Mouse (Mus musculus): Measurements from ENCODE around the gene Kif13a. TPM values are rescaled to one million over a fixed set of nuclear protein-coding genes. Genes with fewer than 3 reads are reported as not detected.

Kif13a gene
- total RNA-seq, 2 experiments from 2014 or later: 22.6 to 22.8 TPM

DNA sequence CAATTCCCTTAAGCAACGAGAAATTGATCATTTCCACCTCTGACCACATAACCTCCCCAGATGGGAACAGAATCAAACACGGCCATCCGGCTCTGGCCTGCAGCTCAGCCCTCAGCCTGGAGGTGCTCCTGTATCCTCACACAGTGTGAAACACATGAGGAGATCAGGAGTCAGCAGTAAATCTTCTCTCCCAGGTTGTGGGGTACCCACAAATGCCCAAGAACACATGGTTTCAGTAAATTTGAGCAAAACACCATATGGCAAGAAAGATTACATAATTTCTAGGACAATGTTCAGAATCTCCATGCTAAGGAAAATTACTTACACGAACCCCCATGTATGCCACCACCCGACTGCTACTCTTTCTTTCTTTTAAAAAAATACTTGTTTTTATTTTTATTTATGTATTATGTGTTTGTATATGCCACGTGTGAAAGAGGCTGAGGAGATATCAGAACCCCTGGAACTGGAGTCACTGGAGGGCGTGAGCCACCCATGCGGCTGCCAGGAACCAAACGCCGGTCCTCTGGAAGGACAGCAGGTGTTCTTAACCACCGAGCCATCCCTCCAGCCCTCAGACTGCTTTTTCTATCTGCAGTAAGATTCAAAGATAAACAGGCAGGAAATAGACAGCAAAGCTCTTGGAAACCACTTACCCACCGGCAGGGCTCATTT is 85.0 kb downstream of the Kif13a start:
- intact Hi-C loops (cut with DNase I): loop anchor here (5.0 kb wide), 1 partner anchor 83 kb away; the partner anchor contains the start of gene Kif13a
- DNase-seq (ENCODE audit: low spot score in 2 of 2): peak; percentile 20 to 32

DNA sequence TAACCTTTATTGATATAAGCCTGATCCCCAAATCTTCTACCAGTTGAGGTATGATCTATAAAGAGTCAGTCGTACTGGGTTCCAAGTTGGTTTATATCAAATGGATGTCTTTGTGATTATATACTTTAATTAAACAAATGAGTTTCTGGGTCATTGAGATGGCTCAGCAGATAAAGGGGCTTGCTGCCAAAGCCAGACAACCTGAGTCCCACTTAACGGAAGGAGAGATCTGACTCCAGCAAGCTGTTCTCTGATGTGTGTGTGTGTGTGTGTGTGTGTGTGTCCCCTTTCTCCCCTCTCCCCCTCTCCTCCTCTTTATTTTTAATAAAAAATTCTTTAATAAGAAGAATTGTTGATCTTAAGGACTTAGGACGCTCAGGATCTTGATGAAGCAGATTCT is 86.0 kb downstream of the Kif13a start:
- DNase-seq (ENCODE audit: low spot score in 2 of 2): no peak
- intact Hi-C loops (cut with DNase I): loop anchor here (5.0 kb wide), 1 partner anchor 84 kb away; the partner anchor contains the start of gene Kif13a

DNA sequence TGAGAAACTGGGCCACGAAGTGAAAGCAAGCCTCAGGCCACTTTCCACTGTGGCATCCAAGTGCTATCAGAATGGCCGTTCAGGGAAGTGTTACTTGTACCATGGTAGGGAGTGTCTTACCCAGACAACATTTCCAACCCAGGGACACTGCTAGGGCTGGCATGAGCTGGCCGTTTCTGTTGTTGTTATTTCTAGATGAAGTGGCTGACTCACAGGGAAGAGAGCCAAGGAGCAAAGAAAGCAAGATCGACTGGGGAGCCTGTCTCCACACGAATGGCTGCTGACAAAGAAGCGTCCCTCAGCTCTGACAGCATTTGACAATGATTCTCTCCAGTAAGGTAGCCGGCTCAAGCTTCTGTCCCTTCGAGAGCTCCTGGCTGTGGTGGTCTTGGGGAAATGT is 87.5 kb downstream of the Kif13a start:
- intact Hi-C loops (cut with DNase I): loop anchor here (5.0 kb wide), 1 partner anchor 85 kb away; the partner anchor contains the start of gene Kif13a
- DNase-seq (ENCODE audit: low spot score in 2 of 2): no peak

DNA sequence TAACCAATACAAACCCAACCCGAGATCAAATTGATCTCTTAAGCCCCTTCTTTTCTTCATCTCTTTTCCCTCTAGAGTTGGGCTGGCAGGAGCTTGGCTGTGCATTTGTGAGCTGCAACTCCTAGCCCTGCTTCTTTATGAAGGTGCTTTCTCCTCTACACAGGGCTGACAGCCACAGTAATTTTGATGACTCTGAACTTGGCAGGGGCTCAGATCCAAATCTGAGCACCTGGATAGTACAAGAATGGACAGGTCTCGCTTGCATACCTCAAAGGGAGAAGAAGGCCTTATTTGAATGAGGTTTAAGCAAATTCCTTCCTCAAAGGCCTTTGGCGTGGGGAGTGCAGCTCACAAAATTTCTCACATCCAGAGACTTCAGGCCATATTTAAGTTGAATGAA is 88.0 kb downstream of the Kif13a start:
- no peak for DNase-seq (ENCODE audit: low spot score in 2 of 2)
- intact Hi-C loops (cut with DNase I): loop anchor here (5.0 kb wide), 1 partner anchor 86 kb away; the partner anchor contains the start of gene Kif13a

DNA sequence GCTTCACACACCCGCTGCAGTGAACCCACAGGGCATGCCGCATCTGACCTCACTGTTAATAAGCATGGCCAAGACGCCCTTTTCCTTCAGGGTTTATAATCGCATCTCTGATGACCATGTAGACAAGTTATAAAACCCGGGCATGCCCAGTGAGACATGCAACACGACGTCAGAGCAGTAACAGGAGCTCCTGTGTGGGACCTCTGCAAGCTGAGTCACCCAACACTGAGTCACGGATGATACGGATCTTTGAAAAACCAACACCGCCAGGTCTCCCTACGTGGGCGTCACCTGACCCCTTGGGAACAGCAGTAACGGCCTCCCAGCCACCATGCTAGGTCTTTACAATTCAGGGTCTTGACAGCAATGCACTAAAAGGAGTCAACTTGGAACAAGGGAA is 89.0 kb downstream of the Kif13a start:
- intact Hi-C loops (cut with DNase I): loop anchor here (5.0 kb wide), 1 partner anchor 87 kb away; the partner anchor contains the start of gene Kif13a
- no peak for DNase-seq (ENCODE audit: low spot score in 2 of 2)

DNA sequence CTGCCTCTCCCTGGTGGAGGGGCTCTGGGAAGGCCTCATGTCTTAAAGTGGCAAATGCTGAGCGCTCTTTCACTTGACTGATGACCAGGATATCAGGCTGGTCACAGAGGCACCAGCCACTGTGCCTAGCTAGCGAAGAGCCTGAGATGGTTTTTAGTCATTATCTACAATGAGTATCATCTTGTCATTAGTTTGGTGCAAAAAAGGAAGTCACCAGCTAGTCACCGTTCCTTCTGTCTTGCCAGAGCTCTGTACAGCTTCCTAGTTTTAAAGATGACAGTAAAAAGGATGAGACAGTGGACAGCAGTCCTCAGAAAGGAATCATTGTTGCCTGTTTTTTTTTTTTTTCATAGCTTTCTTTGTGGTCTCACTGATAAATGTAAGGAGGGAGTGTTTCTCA is 90.4 kb downstream of the Kif13a start:
- intact Hi-C loops (cut with DNase I): loop anchor here (2.0 kb wide), 1 partner anchor 176 kb away; the partner anchor contains the start of gene Nhlrc1

DNA sequence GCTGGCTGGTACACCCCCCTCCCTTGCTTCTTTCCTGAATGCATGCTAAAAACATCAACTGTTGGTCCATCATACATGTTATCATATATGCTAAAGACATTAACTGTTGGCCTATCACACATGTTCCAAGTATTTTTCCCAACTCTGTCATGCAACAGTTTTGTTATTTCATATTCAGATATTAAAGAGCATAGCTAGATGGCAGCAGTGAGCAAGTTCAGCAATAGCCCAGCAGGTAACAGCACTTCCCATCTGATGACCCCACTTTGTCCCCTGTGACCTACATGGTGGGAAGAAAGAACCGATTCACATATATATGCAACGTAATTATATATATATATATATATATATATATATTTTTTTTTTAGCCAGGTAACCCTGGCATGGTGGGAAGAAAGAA is 91.1 kb downstream of the Kif13a start:
- DNase-seq (ENCODE audit: low spot score in 2 of 2): no peak

More for the DNA sequence above, 90.4 kb downstream of the Kif13a start:
- DNase-seq (ENCODE audit: low spot score in 2 of 2): no peak

DNA sequence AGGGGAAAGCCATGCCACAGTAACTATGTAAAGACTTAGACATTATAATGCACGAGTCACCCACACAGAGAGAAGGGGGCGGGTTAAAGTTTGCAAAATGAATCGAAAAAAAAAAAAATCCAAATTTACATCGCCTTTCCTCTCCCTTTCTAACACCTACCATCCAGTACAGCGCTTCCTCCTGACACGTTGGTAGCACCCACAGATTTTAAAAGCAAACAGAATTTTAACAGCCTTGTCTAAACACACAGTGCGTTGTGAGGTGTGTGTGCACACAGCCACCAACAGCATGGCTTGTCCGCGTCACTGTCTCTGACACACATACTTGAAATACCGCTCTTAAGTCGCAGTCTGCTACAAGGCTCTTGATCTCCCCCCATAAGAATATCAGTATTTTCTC is 94.3 kb downstream of the Kif13a start:
- intact Hi-C loops (cut with DNase I): no loop called here
- DNase-seq (ENCODE audit: low spot score in 2 of 2): peak in 1 of 2 experiments; percentile 24

More for the DNA sequence above, 91.1 kb downstream of the Kif13a start:
- intact Hi-C loops (cut with DNase I): loop anchor here (2.0 kb wide), 1 partner anchor 176 kb away; the partner anchor contains the start of gene Nhlrc1

DNA sequence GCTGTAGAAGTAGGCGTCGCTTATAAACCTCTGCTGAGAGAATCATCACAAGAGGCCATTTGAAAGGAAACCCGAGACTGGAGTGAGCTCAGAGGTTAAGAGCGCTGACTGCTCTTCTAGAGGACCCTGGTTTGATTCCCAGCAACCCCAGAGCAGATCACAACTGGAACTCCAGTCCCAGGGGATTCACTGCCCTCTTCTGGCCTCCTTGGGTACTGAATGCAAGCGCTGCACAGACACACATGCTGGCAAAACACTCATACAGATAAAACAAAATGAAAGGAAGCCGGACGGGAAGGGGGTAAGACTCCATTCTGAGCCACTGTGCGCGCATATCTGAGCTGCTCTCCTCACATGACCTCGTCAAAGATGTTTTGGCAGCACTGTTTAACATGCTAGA is 94.9 kb downstream of the Kif13a start:
- intact Hi-C loops (cut with DNase I): no loop called here

DNA sequence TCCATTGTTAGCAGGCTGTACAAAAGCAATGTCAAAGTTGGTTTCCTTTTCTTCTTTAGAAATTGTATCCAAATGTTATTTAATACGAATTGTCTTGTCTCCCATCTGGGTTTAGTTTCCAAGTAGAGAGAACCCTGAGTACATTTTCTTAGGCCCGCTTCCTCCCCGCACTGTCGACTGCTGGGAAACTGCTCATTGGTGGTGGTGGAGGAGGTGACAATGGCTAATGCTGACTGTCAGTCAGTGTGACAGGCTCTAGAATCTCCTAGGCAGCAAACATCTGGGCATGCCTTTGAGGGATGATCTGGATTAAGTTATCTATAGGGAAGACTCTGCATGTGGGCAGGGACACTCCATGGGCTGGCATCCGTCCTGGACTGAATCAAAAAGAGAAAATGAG is 96.1 kb downstream of the Kif13a start:
- no peak for DNase-seq (ENCODE audit: low spot score in 2 of 2)
- intact Hi-C loops (cut with DNase I): no loop called here

More for the DNA sequence above, 94.9 kb downstream of the Kif13a start:
- no peak for DNase-seq (ENCODE audit: low spot score in 2 of 2)

DNA sequence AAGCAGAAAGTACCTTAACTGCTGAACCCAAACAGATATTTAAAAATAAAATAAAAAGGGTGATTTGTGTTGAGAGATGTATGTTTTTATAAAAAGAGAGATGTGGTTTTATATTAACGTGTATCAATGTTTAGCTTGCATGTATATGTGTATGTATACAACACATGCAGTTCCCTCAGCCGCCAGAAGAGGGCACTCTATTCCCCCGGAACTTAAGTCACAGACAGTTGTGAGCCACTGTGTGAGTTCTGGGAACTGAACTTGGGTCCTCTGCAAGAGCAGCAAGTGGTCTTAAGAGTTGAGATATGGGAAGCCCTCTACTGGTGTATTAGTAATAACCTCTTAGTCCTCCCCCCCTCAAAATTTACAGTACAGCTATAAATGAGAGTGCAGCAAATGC is 96.7 kb downstream of the Kif13a start:
- no peak for DNase-seq (ENCODE audit: low spot score in 2 of 2)
- intact Hi-C loops (cut with DNase I): no loop called here

DNA sequence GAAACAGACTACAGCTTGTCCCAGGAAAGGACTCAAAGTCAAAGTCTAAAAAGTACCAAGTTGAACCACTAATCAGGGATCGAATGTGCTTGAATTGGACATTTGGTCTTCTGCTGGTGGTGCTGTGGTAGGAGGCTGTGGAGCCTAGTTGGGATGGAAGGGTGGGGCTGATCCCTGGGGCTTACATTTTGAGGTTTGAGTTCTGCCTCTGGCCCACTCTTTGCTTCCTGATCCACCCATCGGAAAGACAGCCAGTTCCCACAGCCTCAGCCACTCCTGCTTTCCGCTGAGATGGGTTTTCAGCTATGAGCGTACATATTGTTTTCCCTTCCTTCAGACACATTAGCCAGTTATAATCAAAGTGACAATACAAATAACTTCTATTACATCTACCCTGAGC is 106.4 kb downstream of the Kif13a start:
- intact Hi-C loops (cut with DNase I): no loop called here
- DNase-seq (ENCODE audit: low spot score in 2 of 2): no peak

DNA sequence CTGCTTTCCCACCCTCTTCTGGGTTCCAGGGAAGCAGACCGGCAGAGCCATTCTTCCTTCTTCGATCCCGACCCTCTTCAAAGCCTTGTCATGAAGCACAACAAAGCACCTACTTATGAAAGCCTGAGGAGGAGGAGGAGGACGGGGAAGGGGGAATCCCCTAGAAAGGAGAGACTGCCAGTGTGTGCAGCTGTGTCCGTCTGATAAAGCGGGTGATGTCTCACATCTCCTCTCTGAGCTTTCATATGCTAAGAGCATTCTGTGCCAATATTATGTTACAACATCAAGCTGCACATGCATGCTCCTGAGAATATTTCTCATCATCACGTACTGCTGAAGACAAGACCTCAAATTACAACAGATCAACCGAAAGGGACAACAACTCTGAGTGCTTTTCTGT is 107.5 kb downstream of the Kif13a start:
- intact Hi-C loops (cut with DNase I): no loop called here
- DNase-seq (ENCODE audit: low spot score in 2 of 2): no peak

DNA sequence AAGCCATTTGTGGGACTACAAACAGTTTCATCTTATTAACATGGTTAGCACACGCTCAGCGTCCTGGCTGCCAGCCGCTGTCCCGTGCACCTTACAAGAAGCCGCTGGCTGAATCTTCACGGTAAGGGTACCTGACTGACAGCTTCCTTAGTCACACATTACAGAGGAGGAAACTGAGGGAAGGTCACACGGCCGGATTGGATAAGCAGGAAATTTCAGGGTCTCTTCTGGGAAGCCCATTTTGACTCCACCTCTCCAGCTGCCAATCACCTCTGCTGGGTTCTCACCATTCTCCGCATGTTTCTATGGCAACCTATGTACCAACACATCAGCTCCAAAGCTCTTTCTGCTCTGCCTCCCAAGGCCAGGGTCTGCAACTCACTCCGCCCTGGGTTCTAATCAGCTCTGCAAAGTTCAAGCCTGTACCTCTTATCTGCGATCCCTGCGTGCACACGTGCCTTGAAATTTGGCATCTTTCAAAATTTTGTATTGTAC is 109.9 kb downstream of the Kif13a start:
- no peak for DNase-seq (ENCODE audit: low spot score in 2 of 2)
- intact Hi-C loops (cut with DNase I): no loop called here

DNA sequence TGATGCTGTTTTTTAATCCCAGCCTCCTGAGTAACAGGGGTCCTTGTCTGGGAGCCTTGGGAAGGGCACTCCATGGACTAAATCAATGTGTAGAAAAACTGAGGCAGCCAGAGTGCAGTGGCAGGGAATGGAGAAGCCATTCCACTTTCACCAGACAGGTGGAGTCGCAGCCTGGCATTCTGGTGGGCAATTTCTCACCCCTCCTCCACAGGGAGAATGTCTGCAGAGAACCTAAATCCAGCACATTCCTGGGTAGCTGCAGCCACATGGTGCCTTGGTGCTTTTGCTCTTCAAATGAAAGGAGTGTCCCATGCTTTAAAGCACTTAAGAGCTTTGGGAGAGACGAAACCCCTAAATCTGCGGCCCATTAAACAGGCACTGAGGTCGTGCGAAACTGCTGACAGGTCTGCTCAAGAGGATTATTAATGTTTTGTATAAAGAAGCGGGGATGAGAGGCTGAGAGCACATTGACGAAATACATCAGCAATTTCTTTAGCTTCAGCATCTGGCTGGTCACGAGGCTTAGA is 110.4 kb downstream of the Kif13a start:
- intact Hi-C loops (cut with DNase I): no loop called here
- no peak for DNase-seq (ENCODE audit: low spot score in 2 of 2)

DNA sequence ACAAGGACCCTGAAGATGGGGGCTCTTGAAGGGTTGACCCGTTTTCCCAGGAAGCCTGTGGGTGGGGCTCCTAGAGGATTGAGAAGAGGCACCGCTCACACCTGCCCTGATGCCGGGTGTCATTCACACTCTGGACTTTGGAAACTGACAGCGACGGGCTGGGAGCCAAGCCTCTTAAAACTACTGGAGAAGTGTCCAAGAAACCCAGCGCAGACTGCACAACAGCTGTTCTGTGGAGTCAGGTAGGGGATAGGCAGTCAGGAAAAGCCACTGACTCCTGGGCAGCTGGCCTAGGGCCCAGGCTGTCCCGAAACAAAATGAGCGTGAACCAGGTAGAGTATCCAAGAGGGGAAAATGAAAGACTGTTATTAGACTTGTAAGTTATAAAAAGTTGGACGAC is 111.3 kb downstream of the Kif13a start:
- no peak for DNase-seq (ENCODE audit: low spot score in 2 of 2)
- intact Hi-C loops (cut with DNase I): no loop called here

DNA sequence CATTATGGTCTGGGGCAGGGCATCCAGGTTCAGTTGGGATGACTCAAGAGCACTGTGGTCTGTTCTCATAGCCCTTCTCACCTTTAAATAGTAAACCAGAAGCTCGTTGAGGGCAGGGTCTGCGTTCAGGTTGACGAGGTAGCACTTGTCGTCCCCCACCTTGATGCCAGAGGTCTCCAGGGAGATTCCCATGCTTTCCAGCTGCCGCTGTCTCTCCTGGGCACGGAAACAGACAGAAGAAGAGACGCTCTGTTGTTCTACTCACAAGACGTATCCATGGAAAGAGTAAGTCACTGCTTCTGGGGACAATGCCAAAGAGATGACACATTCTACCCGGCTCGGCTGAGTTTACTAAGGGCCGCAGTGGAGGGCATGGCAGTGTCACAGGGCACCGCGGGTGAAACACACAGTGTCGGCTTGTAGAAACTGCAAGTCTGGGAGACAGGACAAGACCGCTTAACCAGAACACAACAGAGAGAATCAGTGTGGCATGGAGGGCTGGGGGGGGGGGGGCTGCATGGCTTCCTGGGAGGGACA is 117.0 kb downstream of the Kif13a start:
- no peak for DNase-seq (ENCODE audit: low spot score in 2 of 2)
- intact Hi-C loops (cut with DNase I): no loop called here

DNA sequence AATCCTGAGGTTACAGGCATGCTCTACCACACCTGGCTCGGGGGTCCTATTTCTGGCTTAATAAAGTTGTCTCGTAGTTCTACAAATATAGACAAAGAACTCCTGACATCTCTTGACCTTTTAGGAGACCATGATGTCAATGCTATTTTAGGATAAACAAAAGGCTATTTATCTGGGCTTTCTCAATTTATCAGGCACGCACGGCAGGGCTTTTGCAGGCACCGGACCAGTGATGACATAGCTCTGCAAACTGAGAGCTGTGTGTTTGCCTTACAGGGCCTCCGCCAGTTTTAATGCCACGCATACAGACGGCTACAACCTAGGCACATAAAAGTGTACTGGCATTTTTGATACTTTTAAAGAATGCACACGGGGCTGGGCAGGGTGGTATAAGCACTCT is 118.0 kb downstream of the Kif13a start:
- DNase-seq (ENCODE audit: low spot score in 2 of 2): no peak
- intact Hi-C loops (cut with DNase I): no loop called here

DNA sequence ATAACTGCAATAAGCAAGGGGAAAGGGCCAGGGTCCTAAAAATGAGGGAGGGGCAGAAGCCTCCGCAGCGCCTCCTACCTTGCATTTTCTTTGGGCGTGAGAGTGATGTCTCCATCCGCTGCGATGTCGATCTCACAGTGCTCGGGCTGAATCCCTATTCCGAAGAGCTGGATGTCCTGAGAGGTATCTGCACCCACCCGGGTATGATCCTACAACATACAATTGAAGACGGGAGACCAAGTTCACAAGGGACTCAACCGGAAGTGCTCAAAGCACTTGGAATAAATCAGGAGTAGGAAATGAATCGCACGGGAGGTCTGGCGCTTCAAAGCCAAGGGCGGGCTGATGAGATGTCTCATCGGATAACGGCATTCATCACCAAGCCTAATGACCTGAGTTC is 119.1 kb downstream of the Kif13a start:
- no peak for DNase-seq (ENCODE audit: low spot score in 2 of 2)
- intact Hi-C loops (cut with DNase I): no loop called here

DNA sequence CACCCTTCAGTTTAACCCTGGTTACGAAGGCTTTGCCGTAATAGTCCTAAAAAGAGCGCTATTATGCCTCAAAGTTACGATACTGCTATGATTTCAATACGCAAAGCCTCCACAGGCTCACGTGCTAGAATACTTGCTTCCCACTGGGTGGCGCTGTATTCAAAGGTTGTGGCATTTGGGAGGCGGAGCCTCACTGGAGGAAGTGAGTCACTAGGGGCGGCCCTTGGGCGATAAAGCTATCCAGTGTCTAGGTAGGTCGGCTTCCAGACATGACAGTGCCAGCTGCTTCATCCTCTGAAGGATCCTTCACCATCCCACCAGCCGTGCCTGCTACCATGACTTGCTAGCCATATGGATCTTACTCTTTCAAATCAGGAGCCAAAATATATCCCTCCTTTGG is 119.6 kb downstream of the Kif13a start:
- intact Hi-C loops (cut with DNase I): no loop called here
- no peak for DNase-seq (ENCODE audit: low spot score in 2 of 2)

DNA sequence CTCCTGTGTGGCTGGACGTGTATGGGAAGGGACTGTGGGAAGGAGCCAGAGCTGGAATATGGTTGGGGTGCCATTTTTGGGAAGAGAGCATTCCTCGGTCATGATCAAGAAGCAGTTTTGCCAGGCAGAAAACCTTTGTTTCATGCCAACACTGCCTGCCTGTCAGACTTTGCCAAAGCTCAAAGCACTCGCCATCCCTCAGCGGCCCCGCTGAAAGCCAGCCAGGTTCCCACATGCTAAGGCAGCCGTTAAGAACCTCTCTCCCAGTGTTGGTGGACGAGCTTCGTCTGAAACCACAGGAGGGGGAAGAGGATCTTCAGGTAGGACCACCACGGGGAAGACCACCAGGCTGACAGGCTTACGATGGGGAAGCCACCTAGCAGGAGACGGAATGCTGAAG is 121.8 kb downstream of the Kif13a start:
- intact Hi-C loops (cut with DNase I): no loop called here
- no peak for DNase-seq (ENCODE audit: low spot score in 2 of 2)
